Mouse (Mus musculus) heart, adult 2 months (tissue): ENCODE results near the gene Zcchc24.

Experiments used
- CTCF ChIP-seq: fragments of 200-600 bp; IDR thresholded peaks from 2 replicates; pipeline ENCODE4 v1.8.1; 2022; ENCODE audit warnings: antibody characterized with exemption, mild to moderate bottlenecking, moderate library complexity
- EP300 ChIP-seq: fragments of 200-500 bp; IDR thresholded peaks from 2 replicates; pipeline ENCODE4 v1.6.1; 2011; ENCODE audit warnings: low read depth, low read length, control low read depth; ENCODE audit not compliant: insufficient read depth

- no peak for TF ChIP-seq CTCF
- no peak for TF ChIP-seq EP300
Measured at GRCm38 (mm10) chr14:25716528-25716927, 52.3 kb downstream of the Zcchc24 start.
